Mouse (Mus musculus) limb, embryonic 10.5 days (tissue): ENCODE results near the gene Cmss1. TPM values are rescaled to one million over a fixed set of nuclear protein-coding genes. Genes with fewer than 3 reads are reported as not detected.

ENCODE experiments used
- DNase-seq: peaks from one replicate; pipeline ENCODE4 v3.0.0-alpha.2; 2017; ENCODE audit warnings: low spot score
- H3K27ac ChIP-seq: fragments of 300-500 bp; sonication (generic); 2 replicates; pipeline ENCODE4 v1.5.1; 2016; ENCODE audit warnings: mild to moderate bottlenecking
- H3K27me3 ChIP-seq: fragments of 300-500 bp; sonication (generic); 2 replicates; pipeline ENCODE4 v1.6.1; 2016; ENCODE audit warnings: low read depth, mild to moderate bottlenecking; ENCODE audit not compliant: poor library complexity, severe bottlenecking
- H3K36me3 ChIP-seq: fragments of 300-500 bp; sonication (generic); 2 replicates; pipeline ENCODE4 v1.6.1; 2016; ENCODE audit warnings: mild to moderate bottlenecking, moderate library complexity
- H3K4me1 ChIP-seq: fragments of 300-500 bp; sonication (generic); 2 replicates; pipeline ENCODE4 v1.6.1; 2016
- H3K4me3 ChIP-seq: fragments of 300-500 bp; sonication (generic); 2 replicates; pipeline ENCODE4 v1.5.1; 2016; ENCODE audit warnings: mild to moderate bottlenecking, moderate library complexity
- H3K9me3 ChIP-seq: fragments of 300-500 bp; sonication (generic); replicated peaks from 2 replicates; pipeline ENCODE4 v1.6.1; 2016; ENCODE audit warnings: mild to moderate bottlenecking
- WGBS: fragments of 180-500 bp; shearing (Covaris S2); methylation state at CpG from one replicate; pipeline ENCODE4 v1.1.7; 2016; 5-methylcytosine and 5-hydroxymethylcytosine counted together
- polyA plus RNA-seq: library from polyadenylated mRNA; unstranded; fragments of >200 nt; fragmentation: Nextera tagmentation; extraction: Ambion mirVana; gene quantifications from 2 replicates; pipeline ENCODE4 v1.2.1, GENCODE M21; 2016

Gene Cmss1
- polyA plus RNA-seq, 1 experiment from 2014 or later = 53.7 TPM

DNA sequence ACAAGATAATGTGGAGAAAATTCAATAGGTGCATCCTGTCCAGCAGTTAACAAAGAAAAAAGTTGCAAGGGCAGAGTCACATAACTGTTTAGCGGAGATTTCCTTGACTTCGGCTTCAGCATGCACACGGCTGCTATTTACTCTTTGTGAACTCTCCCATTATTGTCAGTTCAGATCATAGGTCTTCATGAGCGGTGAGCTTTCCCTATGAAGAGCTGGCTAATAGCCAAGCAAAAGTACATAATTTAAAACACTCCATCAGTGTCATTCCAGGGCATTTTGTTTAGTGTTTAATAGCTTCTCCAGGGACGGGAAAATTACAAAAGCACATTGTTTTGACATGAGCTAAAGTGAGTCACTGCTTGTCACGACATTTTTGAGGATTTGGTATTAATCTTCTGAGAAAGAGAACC lies 74.6 kb downstream of the Cmss1 start:
- Histone ChIP-seq H3K27me3 (no peaks in the 10 kb centered on the region), H3K27ac (0 out of 2 replicates have a peak overlapping the region, but pooled peaks have one; percentile 25), H3K36me3 (no peaks in the 10 kb centered on the region), H3K4me1 (peaks cover 44% of the 10 kb centered on the region), H3K9me3 (no peaks in the 10 kb centered on the region), H3K4me3 (no peak overlapping the region)
- DNase-seq = no peak
- WGBS = 45% methylated on average over 6 of the region's 6 CpGs

DNA sequence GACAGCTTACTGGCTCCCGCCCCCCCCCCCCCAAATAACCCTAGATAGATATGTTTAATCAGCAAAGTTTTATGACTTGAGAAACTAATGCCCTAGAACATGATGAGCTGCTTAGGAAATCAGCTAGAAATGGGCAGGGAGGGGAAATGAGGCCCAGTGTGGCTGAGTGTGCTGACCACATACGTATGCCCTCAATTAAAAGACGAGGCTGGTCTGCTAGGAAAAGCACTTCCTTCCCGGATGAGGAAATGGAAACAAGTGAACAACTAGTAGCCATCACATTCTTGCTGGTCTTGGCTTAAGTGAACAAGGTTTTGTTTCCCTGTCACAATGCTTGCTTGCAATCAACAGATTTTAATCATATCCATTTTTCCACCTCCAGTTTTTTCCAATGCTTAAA lies 76.1 kb downstream of the Cmss1 start:
- 58% methylated on average over 4 of the region's 4 CpGs for WGBS
- peaks cover 46% of the 10 kb centered on the region for H3K4me1 ChIP-seq
- no peak for DNase-seq
- H3K27ac ChIP-seq = no peak overlapping the region
- no peak overlapping the region for H3K4me3 ChIP-seq
- H3K27me3 ChIP-seq = no peaks in the 10 kb centered on the region
- H3K9me3 ChIP-seq = no peaks in the 10 kb centered on the region
- H3K36me3 ChIP-seq = no peaks in the 10 kb centered on the region

DNA sequence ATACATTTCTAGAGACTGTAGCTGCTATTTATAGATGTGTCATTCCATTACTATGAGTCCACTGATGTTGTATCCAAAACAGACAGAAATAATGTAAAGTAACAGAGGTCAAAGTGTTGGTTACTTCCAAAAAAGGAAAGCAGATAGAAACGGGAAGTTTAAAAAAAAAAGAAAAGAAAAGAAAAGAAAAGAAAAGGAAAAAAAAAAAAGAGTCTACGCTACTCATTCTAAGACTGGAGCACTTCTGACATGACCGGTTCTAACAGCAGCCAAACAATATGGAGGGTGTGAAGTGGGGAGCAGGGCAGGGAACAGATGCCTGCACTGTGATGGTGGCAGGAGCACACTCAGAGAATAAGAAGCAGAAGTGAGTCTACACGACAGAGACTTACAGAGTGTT lies 78.2 kb downstream of the Cmss1 start:
- WGBS = 87% methylated on average over 4 of the region's 4 CpGs
- no peaks in the 10 kb centered on the region for H3K36me3 ChIP-seq

DNA sequence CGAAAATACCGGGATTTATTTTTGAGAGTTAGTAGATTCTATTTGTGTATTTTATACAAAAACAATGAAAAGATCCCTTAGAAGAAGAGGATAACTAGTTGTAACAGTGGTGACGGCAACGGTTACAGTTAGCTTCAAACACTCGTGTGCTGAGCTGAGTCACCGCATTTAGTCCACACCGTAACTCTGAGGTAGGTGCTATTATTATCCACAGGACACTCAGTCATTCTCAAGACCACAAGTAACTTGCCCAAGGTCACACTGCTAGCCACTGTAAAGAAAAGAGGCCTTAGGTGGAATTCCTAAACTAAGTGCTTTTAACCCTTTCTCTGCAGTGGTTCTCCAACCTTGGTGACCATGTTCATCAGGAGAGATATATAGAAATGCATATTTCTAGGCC lies 79.8 kb downstream of the Cmss1 start:
- WGBS = 94% methylated on average over 7 of the region's 7 CpGs
- peaks cover 33% of the 10 kb centered on the region for H3K4me1 ChIP-seq
- no peak for DNase-seq
- H3K27me3 ChIP-seq = no peaks in the 10 kb centered on the region
- H3K9me3 ChIP-seq = no peaks in the 10 kb centered on the region
- no peak overlapping the region for H3K27ac ChIP-seq
- H3K36me3 ChIP-seq = no peaks in the 10 kb centered on the region
- no peak overlapping the region for H3K4me3 ChIP-seq

More for the DNA sequence above, 78.2 kb downstream of the Cmss1 start:
- no peak overlapping the region for H3K27ac ChIP-seq
- DNase-seq = no peak
- no peaks in the 10 kb centered on the region for H3K9me3 ChIP-seq
- peaks cover 42% of the 10 kb centered on the region for H3K4me1 ChIP-seq
- H3K4me3 ChIP-seq = no peak overlapping the region
- no peaks in the 10 kb centered on the region for H3K27me3 ChIP-seq

DNA sequence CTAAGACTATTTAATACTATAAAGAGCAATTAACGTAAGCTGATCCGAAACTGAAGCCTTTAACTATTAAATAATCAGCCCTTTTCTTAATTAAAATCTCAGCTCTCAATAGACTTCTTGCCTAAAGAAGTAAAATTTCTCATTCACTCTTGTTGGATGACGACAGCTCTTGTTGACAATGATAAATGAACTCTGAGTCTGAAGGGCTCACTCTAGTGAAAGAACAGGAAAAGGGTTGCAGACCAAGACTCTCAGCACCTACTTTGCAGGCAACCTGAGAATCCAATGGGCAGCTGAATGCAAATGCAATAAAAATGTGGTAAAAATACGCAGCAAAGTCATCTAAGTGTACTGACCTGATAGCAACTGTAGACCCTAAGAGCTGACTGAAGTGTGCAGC lies 81.2 kb downstream of the Cmss1 start:
- Histone ChIP-seq H3K9me3 (no peaks in the 10 kb centered on the region), H3K4me1 (peaks cover 22% of the 10 kb centered on the region), H3K27me3 (no peaks in the 10 kb centered on the region), H3K36me3 (no peaks in the 10 kb centered on the region), H3K4me3 (no peak overlapping the region), H3K27ac (no peak overlapping the region)
- WGBS = 70% methylated on average over 4 of the region's 4 CpGs
- no peak for DNase-seq

DNA sequence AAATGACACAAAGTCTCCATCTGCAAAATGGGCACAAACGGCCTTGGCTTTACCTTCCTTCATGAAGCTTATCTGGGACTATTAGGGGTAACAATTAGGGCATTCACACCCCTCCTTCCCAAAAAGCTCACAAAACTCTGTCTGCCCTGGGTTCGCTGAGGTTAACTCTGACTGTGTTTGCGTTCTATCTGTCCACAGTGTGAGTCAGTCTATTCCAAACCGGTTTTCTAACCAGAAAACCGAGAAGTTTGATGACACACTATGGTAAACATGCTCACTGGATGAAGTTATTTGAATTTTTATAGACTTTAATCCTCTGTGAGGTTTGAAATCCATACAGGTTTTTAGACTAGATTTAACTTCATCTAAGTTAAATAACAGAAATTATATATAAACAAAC lies 81.6 kb downstream of the Cmss1 start:
- Histone ChIP-seq H3K27ac (no peak overlapping the region), H3K4me1 (peaks cover 18% of the 10 kb centered on the region), H3K9me3 (no peaks in the 10 kb centered on the region), H3K36me3 (no peaks in the 10 kb centered on the region), H3K4me3 (no peak overlapping the region), H3K27me3 (no peaks in the 10 kb centered on the region)
- DNase-seq = no peak
- WGBS = 89% methylated on average over 5 of the region's 5 CpGs

DNA sequence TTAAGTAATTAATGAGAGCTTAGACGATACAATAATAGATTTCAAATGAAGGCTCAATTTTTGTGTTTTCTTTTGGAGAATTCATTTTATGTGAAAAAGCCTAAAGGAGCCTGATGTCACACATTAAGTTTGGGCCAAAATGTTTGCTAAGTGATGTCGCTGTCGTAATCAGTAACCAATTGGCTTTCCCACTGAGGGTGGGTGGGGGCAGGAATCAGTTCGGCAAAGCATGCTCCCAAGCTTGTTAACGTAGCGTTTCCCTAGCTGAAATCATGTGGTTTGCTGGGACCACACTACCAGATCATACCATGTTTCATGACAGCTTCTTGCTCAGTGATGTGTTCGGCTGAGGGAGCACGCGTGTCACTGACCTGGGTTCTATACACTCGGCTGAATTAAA lies 91.0 kb downstream of the Cmss1 start:
- Histone ChIP-seq H3K4me3 (no peak overlapping the region), H3K27ac (no peak overlapping the region), H3K4me1 (0 out of 2 replicates have a peak, but pooled peaks cover 3% of the 10 kb centered on the region), H3K27me3 (no peaks in the 10 kb centered on the region), H3K36me3 (no peaks in the 10 kb centered on the region), H3K9me3 (no peaks in the 10 kb centered on the region)
- 88% methylated on average over 10 of the region's 10 CpGs for WGBS
- DNase-seq = peak; percentile 24

DNA sequence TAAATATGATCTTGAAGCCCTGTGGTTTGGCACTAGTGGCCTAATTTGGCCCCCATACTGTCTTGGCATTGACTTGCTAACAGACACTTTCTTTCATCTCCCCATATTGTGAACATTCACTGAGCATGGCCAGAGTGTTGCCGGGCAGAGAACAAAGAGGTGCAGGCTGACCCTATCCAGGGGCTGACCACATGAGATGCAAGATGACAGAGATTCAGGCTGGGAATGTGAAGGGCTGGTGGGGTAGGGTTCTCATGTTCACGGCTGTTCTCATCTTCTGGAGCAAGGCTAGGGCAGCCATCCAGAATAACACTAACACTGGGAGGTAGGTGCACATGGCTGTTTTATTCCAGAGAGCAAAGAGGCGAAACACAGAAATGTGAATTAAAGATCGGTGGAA lies 92.3 kb downstream of the Cmss1 start:
- no peaks in the 10 kb centered on the region for H3K9me3 ChIP-seq
- H3K4me3 ChIP-seq = no peak overlapping the region
- H3K36me3 ChIP-seq = no peaks in the 10 kb centered on the region
- 0 out of 2 replicates have a peak, but pooled peaks cover 3% of the 10 kb centered on the region for H3K4me1 ChIP-seq
- no peak for DNase-seq
- 81% methylated on average over 4 of the region's 4 CpGs for WGBS
- H3K27ac ChIP-seq = no peak overlapping the region
- no peaks in the 10 kb centered on the region for H3K27me3 ChIP-seq

DNA sequence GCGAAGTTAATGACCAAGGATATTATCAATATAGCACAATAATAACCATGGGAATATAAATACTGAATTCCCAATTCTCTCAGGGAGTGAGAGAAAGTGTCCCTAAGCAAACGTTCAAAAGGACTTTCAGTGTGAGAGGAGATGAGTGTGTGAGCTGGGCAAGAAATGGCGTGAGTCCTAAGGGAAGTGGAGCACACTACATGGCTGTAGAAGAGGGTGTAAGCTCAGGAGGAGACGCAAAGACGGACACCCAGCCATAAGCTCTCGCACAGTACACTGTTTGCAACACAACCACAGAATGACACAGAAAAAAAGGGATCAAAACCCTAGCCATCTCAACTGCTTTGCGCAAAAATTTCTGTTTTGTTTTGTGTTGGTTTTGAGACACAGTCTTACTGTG lies 93.1 kb downstream of the Cmss1 start:
- WGBS = 87% methylated on average over 7 of the region's 7 CpGs
- H3K4me1 ChIP-seq = 0 out of 2 replicates have a peak, but pooled peaks cover 3% of the 10 kb centered on the region
- DNase-seq = peak; percentile 24
- H3K9me3 ChIP-seq = no peaks in the 10 kb centered on the region
- H3K27me3 ChIP-seq = no peaks in the 10 kb centered on the region
- no peak overlapping the region for H3K27ac ChIP-seq
- no peak overlapping the region for H3K4me3 ChIP-seq
- H3K36me3 ChIP-seq = no peaks in the 10 kb centered on the region

DNA sequence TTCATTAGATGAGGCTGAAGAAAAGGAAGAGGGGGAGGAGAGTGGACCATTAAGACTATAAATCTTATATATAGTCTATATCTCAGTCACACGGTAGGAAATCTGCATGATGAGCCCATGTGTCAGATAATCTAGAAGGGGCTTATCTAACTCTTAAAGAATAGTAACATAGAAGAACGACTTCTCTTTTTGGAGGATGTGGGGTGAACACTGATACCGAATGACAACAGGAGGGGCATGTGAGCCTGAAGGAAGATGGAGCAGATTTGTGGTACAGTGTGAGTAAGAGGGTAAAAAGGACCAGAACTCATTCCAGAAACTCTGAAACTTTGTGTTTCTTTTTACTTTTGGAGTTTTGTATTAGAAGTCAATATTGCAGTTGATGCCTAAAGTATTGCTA lies 97.6 kb downstream of the Cmss1 start:
- Histone ChIP-seq H3K27ac (no peak overlapping the region), H3K4me1 (no peaks in the 10 kb centered on the region), H3K27me3 (no peaks in the 10 kb centered on the region), H3K36me3 (no peaks in the 10 kb centered on the region), H3K4me3 (no peak overlapping the region), H3K9me3 (no peaks in the 10 kb centered on the region)
- DNase-seq = no peak
- WGBS = 92% methylated on average over 3 of the region's 3 CpGs

DNA sequence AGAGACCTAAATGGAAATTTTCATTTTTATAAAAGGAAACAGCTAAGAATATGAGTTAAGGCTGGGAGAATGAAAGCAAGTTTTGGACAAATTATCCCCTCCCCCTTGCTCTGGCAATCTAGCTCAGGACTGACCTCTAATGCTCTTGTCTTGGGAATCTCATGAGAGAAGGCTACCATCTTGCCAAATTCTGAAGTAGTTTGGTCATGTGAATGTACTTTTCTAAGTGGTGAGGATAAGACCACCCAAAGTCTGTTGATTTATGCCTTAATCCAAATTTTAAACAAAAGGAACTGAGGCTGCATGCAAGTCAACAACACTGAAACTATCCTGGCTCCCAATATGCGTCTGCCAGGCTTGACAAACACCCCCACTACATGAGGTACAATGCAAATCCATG lies 98.3 kb downstream of the Cmss1 start:
- Histone ChIP-seq H3K4me1 (no peaks in the 10 kb centered on the region), H3K27me3 (no peaks in the 10 kb centered on the region), H3K27ac (no peak overlapping the region), H3K4me3 (no peak overlapping the region), H3K36me3 (no peaks in the 10 kb centered on the region), H3K9me3 (no peaks in the 10 kb centered on the region)
- 92% methylated on average over 1 of the region's 1 CpGs for WGBS
- no peak for DNase-seq

DNA sequence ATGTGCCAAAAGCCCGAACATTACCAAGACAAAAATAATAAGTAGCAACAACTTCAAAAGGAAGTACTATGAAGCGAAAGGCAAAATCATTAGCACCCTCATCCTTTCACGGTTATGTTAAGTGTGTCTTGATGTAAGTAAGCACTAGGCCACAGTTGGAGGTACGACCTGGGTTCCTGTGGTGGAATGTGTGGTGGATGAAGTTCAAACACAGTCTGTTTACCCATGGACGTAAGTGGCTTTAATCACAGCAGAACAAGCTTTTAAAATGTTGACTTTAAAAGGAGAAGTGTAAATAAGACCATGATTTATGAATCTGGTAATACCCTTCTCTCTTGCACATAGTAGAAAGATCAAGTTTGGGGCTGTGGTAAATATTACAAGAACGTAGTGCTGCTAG lies 100.5 kb downstream of the Cmss1 start:
- H3K4me3 ChIP-seq = no peak overlapping the region
- WGBS = 65% methylated on average over 6 of the region's 6 CpGs
- H3K4me1 ChIP-seq = peaks cover 11% of the 10 kb centered on the region
- H3K27ac ChIP-seq = no peak overlapping the region
- H3K36me3 ChIP-seq = no peaks in the 10 kb centered on the region
- H3K9me3 ChIP-seq = no peaks in the 10 kb centered on the region
- no peak for DNase-seq
- H3K27me3 ChIP-seq = no peaks in the 10 kb centered on the region

DNA sequence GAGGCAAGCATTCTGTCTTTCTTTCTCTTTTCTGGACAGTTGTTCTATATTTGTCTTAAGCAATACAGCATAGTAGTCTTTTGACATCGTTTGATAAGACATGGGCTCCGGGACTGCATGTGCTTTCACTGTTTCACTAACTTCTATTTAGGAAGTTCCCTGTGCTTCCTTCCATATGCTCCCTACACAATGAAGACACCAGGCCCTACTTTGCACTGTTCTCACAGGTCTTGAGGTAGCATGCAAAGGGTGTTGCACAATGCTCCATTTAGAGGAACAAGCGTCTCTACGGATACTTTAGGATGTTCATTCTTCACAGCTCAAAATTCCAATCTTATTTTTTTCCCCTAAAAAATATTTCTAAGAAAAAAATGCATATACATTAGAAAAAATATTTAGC lies 101.9 kb downstream of the Cmss1 start:
- Histone ChIP-seq H3K4me3 (no peak overlapping the region), H3K27me3 (no peaks in the 10 kb centered on the region), H3K4me1 (peaks cover 11% of the 10 kb centered on the region), H3K27ac (no peak overlapping the region), H3K36me3 (no peaks in the 10 kb centered on the region), H3K9me3 (no peaks in the 10 kb centered on the region)
- DNase-seq = no peak
- 95% methylated on average over 4 of the region's 4 CpGs for WGBS

DNA sequence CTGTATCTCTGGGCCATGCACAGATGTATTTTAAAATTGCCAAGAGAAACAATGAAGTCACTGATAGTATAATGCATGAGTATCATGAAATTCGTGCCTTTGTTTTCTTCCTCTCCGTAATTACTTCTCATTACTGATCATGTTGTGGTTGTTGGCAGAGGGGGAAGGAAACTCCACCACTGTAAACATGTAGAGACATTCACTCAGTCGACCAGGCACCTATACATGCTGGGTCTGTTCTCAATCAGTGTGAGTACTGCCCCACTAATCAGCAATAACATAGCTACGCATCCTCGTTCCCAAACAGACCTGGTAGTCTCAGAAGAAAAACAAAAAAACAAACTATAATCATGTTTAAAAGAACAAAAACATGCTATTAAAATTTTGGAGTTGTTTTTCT lies 103.9 kb downstream of the Cmss1 start:
- WGBS = 52% methylated on average over 5 of the region's 5 CpGs
- Histone ChIP-seq H3K4me1 (peaks cover 11% of the 10 kb centered on the region), H3K27ac (no peak overlapping the region), H3K9me3 (no peaks in the 10 kb centered on the region), H3K36me3 (no peaks in the 10 kb centered on the region), H3K4me3 (no peak overlapping the region), H3K27me3 (no peaks in the 10 kb centered on the region)
- DNase-seq = peak; percentile 24
